Mouse (Mus musculus) spleen, postnatal 36 days (tissue): ENCODE measurements at regions not wholly inside any gene's neighbourhood (a gene's known extent, or its start where the extent isn't known, plus 50 kb on each side); places are given as distances from the start of the nearest gene placed in this dataset.
"Not testable (repeated sequence)": the region's sequence is repeated elsewhere in the genome, so short reads cannot be mapped to it uniquely, and the experiment has no call there.

Experiments
- DNase-seq, 2 experiments: peaks; one replicate each; pipeline ENCODE4 v3.0.0; 2022; ENCODE audit warnings: low spot score in 2 of 2, mixed read lengths in 1 of 2

DNA sequence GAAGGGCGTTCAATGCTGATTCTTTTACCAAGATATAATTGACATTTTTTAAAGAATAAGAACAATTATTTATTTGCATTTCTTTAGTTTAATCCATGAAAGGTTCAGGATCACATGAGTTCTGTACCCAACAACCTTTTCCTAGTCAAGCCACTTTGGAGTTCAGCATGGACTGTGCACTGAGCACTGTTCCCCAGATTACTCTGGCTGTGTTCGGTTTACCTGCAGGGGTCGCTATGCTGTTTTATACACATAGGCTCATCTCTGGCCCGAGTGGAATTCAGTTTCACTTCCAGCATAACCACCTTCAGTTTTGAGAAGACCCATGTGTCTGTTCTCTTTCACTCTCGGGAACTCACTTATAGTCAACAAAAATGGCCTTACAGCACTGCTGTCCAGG is 93.5 kb upstream of the Smarcad1 start:
- not testable (repeated sequence) for DNase-seq

DNA sequence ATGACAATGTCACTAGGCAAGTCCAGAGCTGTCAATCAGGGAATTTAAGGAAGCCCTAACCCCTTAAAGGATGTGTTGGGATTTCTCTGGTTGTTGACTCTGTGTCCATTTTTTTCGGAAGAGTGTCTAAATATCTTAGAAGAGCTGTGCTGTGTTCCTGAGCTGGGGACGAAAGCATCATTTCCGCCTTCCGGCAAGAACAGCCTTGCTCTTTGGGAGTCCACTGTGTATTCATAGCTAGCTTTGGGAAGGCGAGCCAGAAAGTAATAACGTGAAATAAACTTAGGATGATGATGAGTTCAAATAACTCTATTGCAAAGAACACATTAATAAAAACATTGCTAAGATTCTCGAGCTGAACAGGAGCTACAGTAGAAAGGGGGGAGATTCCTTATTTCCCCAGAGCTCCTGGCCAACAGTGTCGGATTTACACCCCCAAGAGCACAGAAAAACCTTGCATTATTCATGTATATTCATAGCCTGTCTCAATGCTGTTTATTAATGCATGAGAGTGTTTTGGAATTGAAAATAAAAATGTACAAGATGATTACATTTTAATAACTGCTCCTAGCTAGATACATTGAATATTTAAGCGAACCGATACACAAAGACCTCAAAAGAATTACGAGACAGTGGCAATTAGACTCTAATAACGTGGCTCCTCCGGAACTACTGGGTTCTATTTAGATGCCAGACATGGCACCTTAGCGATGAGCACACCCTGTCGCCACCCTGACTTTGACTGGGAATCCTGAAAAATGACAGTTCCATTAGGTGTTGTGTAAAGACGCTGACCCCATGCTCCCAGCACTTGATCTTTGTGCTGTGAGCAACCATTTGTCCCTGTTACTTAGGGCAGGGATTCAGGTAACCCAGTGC is 80.5 kb upstream of the Smarcad1 start:
- DNase-seq = no peak

DNA sequence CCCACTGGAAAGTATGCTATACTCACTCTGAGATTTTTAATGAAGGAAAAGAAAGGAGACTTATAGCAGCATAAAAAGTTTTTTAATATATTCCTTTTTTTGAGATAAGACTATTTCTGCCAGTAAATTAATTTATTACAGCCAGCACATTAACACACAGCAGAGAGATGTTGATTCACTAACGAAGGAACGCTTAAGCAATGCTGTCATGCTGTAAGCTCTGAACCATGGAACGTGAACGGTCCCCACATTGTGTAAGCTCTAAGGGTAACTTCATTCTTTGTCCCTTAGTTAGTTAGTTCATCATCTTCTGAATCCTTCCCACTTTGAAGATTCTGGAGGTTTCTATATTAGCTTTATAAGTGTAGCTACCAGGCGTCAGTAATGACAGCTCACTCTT is 79.8 kb upstream of the Smarcad1 start:
- DNase-seq = no peak

DNA sequence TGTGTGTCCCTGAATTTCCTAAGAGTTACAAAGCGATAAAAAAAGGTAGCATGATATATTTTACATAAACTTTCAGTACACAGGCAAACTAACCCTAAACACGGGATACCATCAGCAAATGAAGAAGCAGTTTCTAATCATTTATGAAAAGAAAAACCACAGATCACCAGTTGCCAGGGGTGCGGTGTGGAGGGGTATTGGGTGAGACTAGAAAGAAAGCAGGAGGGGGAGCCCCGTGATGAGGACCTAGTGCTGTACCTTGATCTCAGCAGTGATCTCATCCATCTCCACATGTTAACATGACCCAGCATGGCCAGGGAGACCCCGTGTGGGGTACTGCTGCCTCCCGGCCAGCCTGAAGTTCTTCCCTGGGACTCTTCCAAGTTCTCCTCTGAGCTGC is 77.7 kb upstream of the Smarcad1 start:
- DNase-seq = no peak

DNA sequence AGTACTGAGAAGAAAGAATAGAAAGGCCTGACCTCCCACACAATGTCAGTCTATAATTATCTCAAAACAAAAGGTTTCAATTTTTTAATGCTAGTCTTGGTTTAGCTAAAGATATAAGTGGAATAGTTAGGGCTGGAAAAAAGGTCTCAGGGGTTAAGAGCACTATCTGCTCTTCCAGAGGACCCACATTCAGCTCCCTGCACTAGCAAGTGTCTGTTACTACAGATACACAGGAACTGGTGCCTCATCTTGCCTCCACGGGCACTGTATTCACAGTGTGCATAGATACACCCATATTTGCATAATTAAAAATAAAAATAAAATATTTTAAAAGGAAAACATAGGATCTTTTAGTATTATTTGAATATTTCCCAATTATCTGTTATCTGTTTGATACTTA is 77.2 kb upstream of the Smarcad1 start:
- DNase-seq = no peak

DNA sequence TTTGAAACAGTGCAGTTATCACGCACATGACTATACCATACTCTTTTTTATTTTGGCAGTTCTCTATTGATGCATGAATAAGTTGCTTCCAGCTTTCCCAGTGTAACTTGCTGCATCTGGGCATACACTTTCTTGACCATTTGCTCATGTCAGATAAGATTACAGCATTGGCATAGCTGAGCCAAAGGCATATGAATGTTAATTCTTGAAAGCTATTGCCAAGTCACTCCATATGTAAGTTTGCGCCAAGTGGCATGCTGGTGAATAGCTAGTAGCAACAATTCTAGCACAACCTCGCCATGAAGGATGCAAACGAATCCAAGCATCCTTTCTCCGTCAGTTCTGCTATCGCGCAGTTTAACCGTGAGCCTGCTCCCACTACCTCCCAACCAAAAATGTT is 72.2 kb upstream of the Smarcad1 start:
- DNase-seq = no peak

DNA sequence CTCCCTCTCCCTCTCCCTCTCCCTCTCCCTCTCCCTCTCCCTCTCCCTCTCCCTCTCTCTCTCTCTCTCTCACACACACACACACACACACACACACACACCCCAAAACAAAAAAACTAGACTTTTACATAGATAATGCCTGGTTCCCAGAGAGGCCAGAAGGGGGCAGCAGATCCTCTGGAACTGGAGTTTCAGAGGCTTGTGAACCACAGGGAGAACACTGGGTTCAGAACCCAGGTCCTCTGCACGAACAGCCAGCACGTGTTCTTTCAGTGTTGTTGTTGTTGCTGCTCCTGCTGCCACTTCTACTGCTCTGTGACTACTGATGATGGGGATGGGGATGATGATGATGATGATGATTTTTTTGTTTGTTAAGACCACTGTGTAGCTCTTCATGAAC is 68.4 kb upstream of the Smarcad1 start:
- DNase-seq = peak in 1 of 2 experiments; percentile 2

DNA sequence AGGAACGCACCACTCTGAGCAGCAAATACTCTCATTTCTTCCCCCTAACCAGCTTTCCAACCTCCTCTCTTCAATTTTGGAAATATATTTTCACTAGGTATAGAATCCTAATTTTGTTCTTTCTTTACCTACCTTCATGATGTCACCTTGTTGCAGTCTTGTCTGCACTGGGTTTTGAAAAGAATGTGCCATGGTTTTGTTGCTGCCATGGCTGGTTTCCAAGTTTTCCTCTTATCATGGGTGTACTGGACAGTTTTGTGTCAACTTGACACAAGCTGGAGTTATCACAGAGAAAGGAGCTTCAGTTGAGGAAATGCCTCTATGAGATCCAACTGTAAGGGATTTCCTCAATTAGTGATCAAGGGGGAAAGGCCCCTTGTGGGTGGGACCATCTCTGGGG is 67.9 kb upstream of the Smarcad1 start:
- DNase-seq = not testable (repeated sequence)

DNA sequence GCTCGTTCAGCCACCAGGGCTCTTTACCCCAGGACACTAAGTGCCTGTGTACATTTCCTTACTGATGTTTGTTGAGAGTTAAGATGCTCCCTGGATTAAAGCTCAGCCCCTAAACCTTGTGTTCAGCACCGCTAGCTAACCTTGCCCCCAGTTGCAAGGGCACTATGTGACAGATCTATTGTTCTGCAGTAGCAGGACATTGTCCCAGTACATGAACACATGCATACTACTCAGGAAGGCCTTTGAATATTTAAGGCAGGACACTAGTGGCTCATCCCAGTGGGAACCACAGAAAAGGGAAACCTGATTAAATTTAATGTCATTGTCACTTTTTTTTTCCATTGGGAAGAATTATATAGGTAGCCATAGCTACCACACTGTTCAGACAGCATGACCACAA is 60.3 kb upstream of the Smarcad1 start:
- no peak for DNase-seq
